Mouse (Mus musculus): ENCODE results near the gene Hba-x. TPM values are rescaled to one million over a fixed set of nuclear protein-coding genes. Genes with fewer than 3 reads are reported as not detected.

Hba-x gene
- polyA plus RNA-seq, 1 experiment: not detected

GRCm38 (mm10) chr11:32242209-32242608, 34.0 kb upstream of the Hba-x start:
- H3K4me1 ChIP-seq (ENCODE audit: control insufficient read depth, insufficient read depth, insufficient read length, low read length): peaks cover 2% of the 10 kb centered on the region; the same call in 1 of the 2 replicates
- H3K27ac ChIP-seq (replicated peaks; ENCODE audit: low read depth, low read length): no peak overlapping the region
- no peak overlapping the region for H3K4me3 ChIP-seq (ENCODE audit: insufficient read depth, low read depth, low read length)

DNA sequence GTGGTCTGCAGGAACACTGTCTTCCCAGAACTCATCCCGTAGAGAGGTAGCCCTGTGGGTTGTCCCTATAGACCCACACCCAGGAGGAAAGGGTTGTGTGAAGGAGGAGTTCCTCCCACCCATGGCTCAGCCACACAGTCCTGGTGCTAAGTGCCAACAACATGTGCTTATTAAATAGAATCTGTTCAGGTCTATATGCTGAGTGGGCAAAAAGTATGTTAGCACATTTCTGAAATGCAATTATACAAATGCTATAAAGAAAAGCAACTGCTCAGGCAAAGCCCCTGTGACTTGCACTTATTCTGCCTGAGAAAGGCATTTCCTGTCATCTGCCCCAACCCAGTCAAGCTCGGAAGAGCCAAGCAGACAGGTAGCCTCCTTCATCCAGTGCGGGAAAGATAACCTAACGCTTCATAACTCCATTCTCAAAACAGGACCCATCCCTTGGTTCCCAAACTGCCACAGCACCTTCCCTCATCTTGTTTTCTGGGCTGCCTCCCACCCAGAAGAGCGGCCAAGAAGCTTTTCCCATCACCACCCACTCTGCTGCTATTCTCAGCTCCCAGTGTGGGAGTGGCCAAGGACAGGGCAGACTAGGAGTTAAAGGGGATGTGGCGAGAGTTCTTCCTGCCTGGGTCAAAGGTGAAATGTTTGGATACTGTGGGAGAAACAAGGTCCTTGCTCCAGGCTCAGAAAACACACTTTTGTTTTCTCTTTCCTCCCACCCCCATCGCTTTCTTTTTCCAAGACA, 32.8 kb upstream of the Hba-x start:
- Histone ChIP-seq H3K4me3 (ENCODE audit: insufficient read depth, low read depth, low read length) (no peak overlapping the region), H3K27ac (replicated peaks; ENCODE audit: low read depth, low read length) (peak overlapping the region; percentile 58; the same call in 1 of the 2 replicates), H3K4me1 (ENCODE audit: control insufficient read depth, insufficient read depth, insufficient read length, low read length) (peaks cover 2% of the 10 kb centered on the region; the same call in 1 of the 2 replicates)

- peaks cover 2% of the 10 kb centered on the region; the same call in 1 of the 2 replicates for H3K4me1 ChIP-seq (ENCODE audit: control insufficient read depth, insufficient read depth, insufficient read length, low read length)
- peak overlapping the region; percentile 58 for H3K27ac ChIP-seq (replicated peaks; ENCODE audit: low read depth, low read length)
These were observed 32.1 kb upstream of the Hba-x start for GRCm38 (mm10) chr11:32244064-32244463.

GRCm38 (mm10) chr11:32244617-32245016, 31.6 kb upstream of the Hba-x start:
- Histone ChIP-seq H3K27ac (replicated peaks; ENCODE audit: low read depth, low read length) (0 out of 2 replicates have a peak overlapping the region, but pooled peaks have one; percentile 21), H3K4me3 (ENCODE audit: insufficient read depth, low read depth, low read length) (no peak overlapping the region), H3K4me1 (ENCODE audit: control insufficient read depth, insufficient read depth, insufficient read length, low read length) (peaks cover 2% of the 10 kb centered on the region; the same call in 1 of the 2 replicates)

More at GRCm38 (mm10) chr11:32244064-32244463, 32.1 kb upstream of the Hba-x start:
- H3K4me3 ChIP-seq (ENCODE audit: insufficient read depth, low read depth, low read length): no peak overlapping the region

DNA sequence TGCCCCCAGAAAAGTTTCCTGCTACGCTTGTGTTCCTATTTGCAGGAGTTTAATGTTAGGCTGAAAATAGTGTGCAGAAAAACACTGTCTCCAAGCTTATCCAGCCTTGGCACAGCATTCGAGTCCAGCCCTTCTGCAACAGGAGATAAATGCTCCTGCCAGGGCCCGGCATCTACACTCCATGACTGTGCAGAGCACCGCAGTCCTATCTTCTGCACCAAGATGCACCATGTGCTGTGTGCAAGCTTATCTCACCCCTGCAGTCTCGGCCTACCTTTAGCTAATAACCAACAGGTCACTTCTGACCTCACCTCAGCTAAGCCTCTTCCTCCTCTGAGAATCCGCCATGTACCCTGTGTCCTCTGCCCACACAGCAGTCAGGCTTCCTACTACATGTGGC, 30.6 kb upstream of the Hba-x start:
- Histone ChIP-seq H3K27ac (replicated peaks; ENCODE audit: low read depth, low read length) (no peak overlapping the region), H3K4me1 (ENCODE audit: control insufficient read depth, insufficient read depth, insufficient read length, low read length) (peaks cover 2% of the 10 kb centered on the region; the same call in 1 of the 2 replicates), H3K4me3 (ENCODE audit: insufficient read depth, low read depth, low read length) (no peak overlapping the region)

DNA sequence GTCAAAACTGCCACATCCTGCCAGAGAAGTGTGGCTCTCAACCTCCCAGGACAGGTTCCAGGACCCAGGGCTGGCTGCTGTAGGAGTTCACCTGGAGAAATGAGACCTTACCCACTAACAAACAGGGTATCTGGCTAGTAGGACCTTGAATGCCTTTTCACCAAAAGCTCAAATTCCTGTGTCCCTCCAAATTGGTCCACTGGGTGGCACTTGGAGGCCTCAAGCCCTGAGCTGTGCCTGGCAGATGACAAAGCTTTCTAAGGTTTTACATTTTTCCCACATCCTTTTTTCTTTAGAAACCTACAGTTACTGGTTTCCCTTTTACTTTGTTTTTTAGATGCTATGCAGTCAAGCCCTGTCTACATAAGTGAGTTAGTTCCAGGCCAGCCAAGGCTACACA, 29.1 kb upstream of the Hba-x start:
- peaks cover 2% of the 10 kb centered on the region; the same call in 1 of the 2 replicates for H3K4me1 ChIP-seq (ENCODE audit: control insufficient read depth, insufficient read depth, insufficient read length, low read length)
- no peak overlapping the region for H3K27ac ChIP-seq (replicated peaks; ENCODE audit: low read depth, low read length)
- H3K4me3 ChIP-seq (ENCODE audit: insufficient read depth, low read depth, low read length): no peak overlapping the region

- Histone ChIP-seq H3K4me3 (ENCODE audit: insufficient read depth, low read depth, low read length) (no peak overlapping the region), H3K27ac (replicated peaks; ENCODE audit: low read depth, low read length) (no peak overlapping the region), H3K4me1 (ENCODE audit: control insufficient read depth, insufficient read depth, insufficient read length, low read length) (peaks cover 2% of the 10 kb centered on the region; the same call in 1 of the 2 replicates)
These were observed 27.9 kb upstream of the Hba-x start for GRCm38 (mm10) chr11:32248350-32248749.

GRCm38 (mm10) chr11:32250880-32251763, 25.1 kb upstream of the Hba-x start:
- no peak overlapping the region for H3K27ac ChIP-seq (replicated peaks; ENCODE audit: low read depth, low read length)
- no peaks in the 10 kb centered on the region for H3K4me1 ChIP-seq (ENCODE audit: control insufficient read depth, insufficient read depth, insufficient read length, low read length)
- H3K4me3 ChIP-seq (ENCODE audit: insufficient read depth, low read depth, low read length): no peak overlapping the region

DNA sequence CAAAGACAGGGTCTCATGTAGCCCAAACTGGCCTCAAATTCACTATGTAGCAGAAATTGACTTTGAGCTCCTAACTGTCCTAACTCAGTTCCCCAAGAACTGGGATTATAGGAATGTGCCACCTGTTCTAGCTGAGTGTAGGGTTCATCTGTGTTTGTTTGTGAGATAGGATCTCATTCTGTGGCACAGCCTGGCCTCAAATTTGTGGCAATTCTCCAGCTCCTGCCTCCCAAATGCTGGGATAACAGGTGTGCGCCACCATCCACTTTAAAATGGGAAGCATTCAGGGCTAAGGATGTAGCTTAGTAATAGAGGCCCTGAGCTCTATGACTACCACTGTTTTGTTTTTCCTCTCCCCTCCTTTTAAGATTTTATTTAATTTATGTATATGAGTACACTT, 23.1 kb upstream of the Hba-x start:
- no peak overlapping the region for H3K4me3 ChIP-seq (ENCODE audit: insufficient read depth, low read depth, low read length)
- H3K4me1 ChIP-seq (ENCODE audit: control insufficient read depth, insufficient read depth, insufficient read length, low read length): no peaks in the 10 kb centered on the region
- no peak overlapping the region for H3K27ac ChIP-seq (replicated peaks; ENCODE audit: low read depth, low read length)

GRCm38 (mm10) chr11:32256146-32256545, 20.1 kb upstream of the Hba-x start:
- Histone ChIP-seq H3K4me1 (ENCODE audit: control insufficient read depth, insufficient read depth, insufficient read length, low read length) (no peaks in the 10 kb centered on the region), H3K4me3 (ENCODE audit: insufficient read depth, low read depth, low read length) (no peak overlapping the region), H3K27ac (replicated peaks; ENCODE audit: low read depth, low read length) (no peak overlapping the region)

DNA sequence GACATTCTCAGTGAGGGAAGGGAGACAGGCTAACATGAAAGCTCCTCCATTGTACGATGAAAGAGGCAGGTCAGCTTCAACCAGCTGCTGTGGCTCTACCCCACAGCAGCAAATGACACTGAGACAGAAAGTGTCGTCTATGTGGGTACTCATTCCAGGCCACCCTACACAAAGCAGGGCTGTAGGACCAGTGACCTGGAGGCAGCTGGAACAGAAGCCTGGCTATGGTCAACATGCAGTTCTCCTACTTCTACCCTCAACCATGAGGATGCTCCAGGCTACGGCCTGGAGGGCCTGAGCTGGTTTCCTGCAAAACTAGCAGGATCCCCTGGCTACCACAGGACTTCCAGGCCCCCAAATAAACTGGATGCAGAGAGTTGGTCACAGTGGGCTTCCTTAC, 19.6 kb upstream of the Hba-x start:
- H3K4me3 ChIP-seq (ENCODE audit: insufficient read depth, low read depth, low read length): no peak overlapping the region
- no peak overlapping the region for H3K27ac ChIP-seq (replicated peaks; ENCODE audit: low read depth, low read length)
- H3K4me1 ChIP-seq (ENCODE audit: control insufficient read depth, insufficient read depth, insufficient read length, low read length): no peaks in the 10 kb centered on the region

DNA sequence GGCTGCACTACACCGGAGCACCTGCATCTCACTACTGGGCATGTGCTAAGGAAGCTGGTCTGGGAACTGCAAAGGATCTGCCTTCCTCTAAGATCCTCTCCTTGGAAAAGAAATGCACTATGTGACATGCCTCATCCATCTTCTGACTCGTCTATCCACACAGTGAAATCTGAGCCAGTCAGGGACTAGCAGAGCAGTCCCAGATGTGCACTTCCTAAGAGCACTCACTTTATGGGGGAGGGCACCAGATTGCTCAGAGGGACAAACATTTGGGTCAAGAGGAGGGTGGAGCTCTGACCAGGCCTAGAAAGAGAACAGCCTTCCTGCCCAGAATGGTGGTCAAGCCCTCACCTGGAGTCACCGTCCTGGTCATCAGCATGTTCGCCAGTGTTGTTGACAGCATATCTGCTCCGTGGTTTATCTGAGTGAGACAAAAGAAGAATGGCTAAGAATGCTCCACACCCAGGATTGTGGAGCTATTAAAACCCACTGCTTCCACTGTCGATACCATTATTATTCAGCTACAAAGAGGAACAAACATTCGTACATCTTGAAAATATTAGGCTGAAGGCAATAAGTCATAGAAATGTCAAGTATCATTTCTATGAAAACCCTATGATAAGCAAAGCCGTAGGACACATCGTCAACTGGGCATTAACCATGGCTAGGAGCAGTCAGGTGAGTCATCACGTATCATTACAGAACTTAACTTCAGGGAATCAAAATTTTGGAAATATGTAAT, 13.4 kb upstream of the Hba-x start:
- Histone ChIP-seq H3K4me1 (ENCODE audit: control insufficient read depth, insufficient read depth, insufficient read length, low read length) (no peaks in the 10 kb centered on the region), H3K4me3 (ENCODE audit: insufficient read depth, low read depth, low read length) (no peak overlapping the region), H3K27ac (replicated peaks; ENCODE audit: low read depth, low read length) (no peak overlapping the region)

DNA sequence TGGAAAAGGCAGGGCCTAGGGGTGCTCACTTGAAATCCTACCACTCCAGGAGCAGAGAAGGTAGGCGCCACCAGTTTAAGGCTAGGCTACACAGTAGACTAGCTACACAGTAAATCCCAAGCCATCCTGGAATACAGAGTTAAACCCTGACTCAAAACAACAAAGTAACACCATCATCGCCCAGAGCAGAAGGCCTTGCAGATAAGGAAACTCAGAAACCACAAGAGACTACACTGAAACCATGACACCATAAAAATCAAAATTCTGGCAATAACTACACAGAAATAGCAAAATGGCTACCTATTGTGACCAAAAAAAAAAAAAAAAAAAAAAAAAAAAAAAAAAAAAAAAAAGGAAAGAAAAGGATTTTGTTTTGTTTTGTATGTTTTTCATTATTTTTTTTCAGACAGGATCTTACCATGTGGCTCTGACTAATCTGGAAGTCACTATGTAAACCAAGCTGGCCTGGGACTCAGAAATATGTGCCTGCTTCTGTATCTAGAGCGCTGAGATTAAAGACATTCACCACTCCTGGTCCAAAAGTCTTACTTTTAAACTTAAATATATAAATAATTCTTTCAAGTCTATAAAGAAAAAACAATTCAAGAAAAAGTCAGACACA, 11.0 kb upstream of the Hba-x start:
- Histone ChIP-seq H3K4me3 (ENCODE audit: insufficient read depth, low read depth, low read length) (no peak overlapping the region), H3K4me1 (ENCODE audit: control insufficient read depth, insufficient read depth, insufficient read length, low read length) (no peaks in the 10 kb centered on the region), H3K27ac (replicated peaks; ENCODE audit: low read depth, low read length) (no peak overlapping the region)

- no peak overlapping the region for H3K4me3 ChIP-seq (ENCODE audit: insufficient read depth, low read depth, low read length)
- no peak overlapping the region for H3K27ac ChIP-seq (replicated peaks; ENCODE audit: low read depth, low read length)
- H3K4me1 ChIP-seq (ENCODE audit: control insufficient read depth, insufficient read depth, insufficient read length, low read length): no peaks in the 10 kb centered on the region
These were observed 10.0 kb upstream of the Hba-x start for GRCm38 (mm10) chr11:32266194-32266593.
